Mouse (Mus musculus) urinary bladder, postnatal 36 days (tissue): ENCODE measurements at regions not wholly inside any gene's neighbourhood (a gene's known extent, or its start where the extent isn't known, plus 50 kb on each side); places are given as distances from the start of the nearest gene placed in this dataset.

Experiments
- DNase-seq, 2 experiments: peaks; one replicate each; pipeline ENCODE4 v3.0.0; 2022; ENCODE audit warnings: low spot score in 2 of 2, mixed read lengths in 1 of 2

DNA sequence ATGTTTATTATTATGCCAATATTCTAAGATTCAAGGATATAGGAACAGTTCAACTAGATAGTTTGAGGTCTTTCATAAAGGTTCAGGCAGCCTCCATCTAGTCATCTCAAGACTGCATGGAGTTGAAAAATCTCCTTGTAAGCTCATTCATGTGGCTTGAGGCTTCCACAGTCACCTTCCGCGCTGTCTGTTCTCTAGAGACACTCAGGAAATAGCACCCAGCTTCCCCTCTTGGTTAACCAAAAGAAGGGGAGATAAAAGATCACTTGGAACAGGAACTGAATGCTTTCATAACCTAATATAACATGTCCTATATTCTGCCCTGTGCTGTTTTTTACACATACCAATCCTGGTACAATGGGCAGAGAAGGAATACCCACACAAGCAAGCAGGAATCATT lies 206.3 kb upstream of the Ercc4 start:
- DNase-seq: no peak

DNA sequence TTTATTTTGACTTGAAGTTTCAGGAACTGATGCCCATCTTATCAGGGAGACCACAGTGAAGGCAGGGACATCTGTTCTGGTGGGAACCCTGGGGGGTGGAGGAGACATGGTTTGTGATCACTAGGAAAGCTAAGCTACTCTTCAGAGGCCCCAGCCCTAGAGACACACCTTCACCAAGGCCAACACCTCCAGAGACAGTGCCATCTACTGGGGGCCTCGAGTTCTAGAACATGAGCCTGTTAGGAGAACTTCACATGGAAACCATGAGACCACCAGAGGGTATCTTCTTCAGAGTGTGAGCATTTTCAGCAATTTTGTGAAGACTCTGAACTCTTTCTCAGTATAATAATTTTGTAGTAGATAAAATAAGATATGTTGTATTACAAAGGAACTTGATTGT lies 204.5 kb upstream of the Ercc4 start:
- no peak for DNase-seq

DNA sequence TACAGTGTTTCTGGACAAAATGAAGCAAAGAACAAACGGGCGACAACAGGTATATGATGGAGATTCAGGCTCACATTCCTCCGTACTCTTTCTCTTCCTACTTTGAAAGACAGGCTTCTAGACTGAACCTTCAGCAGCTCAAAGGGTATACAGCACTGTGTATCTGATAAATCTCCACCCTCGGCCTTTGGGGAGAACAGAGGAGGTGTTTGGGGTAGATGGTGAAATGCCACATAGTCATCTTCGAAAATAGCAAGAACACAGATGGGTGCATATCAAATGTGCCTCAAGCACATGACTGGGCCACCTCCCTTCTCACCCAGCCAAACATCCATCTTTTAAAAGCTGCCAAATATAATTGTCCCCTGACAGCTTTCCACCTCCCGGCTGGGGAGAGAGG lies 184.8 kb upstream of the Ercc4 start:
- no peak for DNase-seq

DNA sequence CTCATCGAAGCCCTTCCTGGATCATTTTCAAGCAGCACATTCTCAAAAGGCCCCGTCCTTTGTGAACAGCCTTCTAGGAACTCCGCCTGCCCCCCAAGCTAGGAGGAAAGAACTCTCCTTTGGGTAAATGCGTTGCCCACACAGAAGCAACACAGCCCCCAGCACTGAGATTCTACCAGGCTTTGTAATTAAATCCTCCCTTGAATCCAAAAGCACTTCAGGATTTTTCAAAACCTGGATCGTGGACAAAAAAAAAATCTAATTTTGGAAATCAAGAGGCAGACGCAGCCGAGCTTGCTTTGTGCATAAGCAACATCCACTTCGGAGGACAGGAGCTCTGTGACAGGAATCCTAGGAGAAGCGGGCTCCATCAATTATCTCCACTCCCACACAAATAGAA lies 183.6 kb upstream of the Ercc4 start:
- DNase-seq: no peak

DNA sequence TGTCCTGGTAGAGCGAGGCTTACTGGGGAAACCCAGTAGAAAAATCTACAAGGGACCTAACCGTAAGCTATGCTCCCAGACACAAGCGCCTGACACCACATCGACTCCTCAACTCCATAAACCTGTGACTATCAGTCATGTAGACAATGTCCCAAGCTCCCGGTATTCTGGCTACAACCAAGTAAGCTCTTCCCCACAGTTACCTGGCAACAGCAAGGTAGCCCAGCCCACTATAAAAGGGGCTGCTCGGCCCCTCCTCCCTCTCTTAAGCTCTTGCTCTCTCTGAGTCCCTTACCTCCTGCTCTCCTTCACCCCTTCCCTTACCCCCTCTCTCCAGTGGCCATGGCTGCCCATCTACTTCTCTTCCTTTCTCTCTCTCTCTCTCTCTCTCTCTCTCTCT lies 178.4 kb upstream of the Ercc4 start:
- no peak for DNase-seq

GRCm38 (mm10) chr16:12932959-12933358 lies 176.5 kb upstream of the Ercc4 start:
- no peak for DNase-seq

GRCm38 (mm10) chr16:12934586-12934985 lies 174.9 kb upstream of the Ercc4 start:
- no peak for DNase-seq

GRCm38 (mm10) chr16:12935266-12935665 lies 174.2 kb upstream of the Ercc4 start:
- no peak for DNase-seq

DNA sequence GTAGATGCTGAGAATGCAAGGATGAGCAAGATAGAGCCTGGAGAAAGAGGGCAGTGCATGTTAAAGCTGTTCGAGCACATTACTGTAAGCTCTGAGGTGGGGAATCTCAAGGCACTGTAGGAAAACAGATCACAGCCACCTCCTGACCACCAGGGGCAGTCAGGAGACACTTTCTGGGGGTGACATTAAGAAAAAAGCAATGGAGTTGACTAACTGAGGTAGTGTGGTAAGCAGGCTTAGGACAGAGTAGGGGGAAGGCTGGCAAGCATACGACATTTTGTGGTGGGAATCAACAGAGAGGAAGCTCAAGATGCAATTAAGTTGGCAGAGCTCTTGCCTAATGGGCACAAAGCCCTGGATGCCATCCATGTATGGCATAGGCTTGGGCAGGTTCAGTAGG lies 172.9 kb upstream of the Ercc4 start:
- no peak for DNase-seq

DNA sequence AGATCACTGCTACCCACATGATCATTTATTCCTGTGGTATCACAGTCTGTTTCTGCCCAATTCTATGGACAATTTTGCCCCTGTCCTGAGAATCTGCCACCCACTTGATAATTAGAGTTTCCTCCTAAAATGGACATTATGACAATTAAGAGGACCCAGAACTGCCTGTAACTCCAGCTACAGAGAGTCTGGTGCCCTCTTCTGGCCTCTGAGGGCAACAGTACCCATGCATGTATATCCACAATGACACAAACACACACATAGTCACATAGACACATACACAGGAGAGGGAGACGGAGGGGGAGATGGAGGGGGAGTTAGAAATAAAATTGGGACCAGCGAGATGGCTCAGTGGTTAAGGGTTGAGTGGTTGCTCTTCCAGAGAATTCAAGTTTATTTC lies 170.9 kb upstream of the Ercc4 start:
- no peak for DNase-seq

GRCm38 (mm10) chr16:12951176-12951575 lies 158.3 kb upstream of the Ercc4 start:
- no peak for DNase-seq

DNA sequence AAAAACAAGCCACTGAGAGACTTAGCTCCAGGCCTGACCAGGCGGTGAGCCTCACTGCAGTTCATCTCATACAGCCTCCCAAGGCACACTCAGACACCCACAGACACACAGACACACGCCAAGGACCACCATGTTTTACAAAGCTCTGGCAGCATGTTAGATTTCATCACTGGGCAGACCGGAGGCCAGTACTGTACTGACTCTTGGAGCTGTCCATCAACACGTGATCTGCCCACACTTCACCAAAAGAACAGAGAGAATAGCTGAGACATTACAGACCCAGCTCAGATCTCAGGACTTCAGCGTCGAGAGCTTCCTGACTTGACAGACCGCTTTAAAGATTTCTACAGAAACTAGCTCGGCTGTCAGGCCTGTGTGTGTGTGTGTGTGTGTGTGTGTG lies 155.5 kb upstream of the Ercc4 start:
- DNase-seq: no peak

DNA sequence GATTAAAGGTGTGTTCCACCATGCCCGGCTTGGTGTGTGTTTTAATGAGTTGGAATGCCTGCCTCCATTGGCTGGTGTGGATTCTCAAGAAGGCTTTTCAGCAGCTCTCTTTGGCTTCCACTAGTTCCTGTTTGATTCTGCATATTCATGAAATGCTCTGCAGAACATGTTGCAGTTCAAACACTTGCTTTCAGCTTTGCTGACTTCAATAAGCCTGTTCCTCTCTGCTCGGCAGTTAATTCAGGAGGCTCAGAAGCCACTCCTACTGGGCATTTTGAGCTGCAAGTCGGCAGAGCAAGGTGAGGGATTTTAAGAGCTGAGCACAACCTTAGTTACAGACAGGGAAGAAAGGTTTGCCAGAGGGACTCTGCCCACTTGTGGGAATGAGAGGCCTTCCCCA lies 153.1 kb upstream of the Ercc4 start:
- no peak for DNase-seq

DNA sequence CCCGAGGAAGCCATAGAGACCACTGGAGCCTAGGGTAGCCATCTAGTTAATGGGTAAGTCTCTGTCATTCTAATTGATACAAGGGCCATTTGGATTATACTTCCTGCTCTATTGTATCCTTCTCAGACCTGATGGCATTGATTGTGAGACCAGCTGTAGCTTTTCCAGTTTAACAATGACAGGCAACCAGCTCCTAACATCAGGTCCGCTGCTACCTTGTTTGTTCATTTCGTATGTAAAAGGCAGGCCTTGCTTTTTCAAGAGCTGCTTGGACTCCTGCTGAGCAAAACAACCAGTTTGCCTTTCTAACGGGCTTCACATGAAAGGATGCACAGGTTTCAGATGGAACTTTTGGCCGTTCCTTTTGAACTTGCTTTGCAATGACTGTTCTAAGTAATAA lies 148.6 kb upstream of the Ercc4 start:
- DNase-seq: no peak

DNA sequence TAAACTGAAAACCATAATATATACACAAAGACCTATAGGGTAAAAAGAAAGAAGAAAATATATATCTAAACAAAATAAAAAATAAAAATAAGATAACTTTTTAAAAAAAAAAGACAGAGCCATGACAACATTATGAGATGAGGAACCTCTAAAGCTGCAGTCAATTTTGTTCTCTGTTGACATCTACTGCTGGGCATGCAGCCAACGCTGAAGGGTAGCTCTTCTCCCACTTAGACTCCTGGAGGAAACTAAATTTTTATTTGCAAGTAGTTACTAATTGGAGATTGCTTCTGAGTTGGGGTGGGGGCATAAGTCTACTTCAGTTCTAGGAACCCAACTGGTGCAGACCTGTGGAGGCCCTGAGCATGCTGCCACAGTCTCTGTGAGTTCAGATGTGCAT lies 126.8 kb upstream of the Ercc4 start:
- DNase-seq: no peak

DNA sequence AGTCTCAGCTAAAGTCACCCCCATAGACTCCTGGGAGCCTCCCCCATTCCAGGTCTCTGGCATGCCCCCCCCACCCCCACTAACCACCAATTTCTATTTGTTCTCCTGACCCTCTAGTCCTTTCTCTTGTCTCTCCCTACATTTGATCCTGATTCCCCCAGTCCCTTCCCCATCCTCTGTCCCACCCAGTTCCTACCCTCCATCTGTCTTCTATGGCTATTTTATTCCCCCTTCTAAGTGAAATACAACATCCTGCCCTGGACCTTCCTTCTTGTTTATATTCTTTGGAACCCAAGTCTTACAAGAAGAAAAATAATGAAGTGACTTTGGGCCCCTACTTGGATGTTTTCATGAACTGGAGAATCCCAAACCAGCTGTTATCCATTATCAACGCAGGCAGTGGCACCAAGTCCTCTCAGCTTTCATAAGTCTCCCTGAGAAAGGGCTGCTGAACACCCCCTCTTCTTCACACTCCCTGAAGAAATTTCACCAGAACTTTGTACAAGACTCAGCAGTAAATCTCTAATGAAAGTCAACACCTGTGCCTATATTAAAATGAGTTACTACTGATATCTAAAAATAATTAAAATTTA lies 108.1 kb upstream of the Ercc4 start:
- no peak for DNase-seq

DNA sequence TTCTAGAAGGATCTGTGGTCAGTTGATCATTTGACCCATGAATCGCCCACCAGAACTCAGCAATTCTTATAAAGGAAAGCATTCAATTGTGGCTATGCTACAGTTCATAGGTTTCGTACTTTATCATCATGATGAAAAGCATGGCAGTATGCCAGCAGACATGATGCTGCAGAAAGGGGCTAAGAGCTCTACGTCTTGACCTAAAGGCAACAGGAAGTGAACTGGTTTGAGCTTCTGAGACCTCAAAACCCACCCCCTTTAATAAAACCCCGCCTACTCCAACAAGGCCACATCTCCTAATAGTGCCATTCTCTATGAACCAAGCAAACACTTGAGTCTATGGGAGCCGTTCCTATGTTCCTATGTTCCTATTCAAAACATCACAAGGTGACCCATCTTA lies 96.6 kb upstream of the Ercc4 start:
- no peak for DNase-seq

DNA sequence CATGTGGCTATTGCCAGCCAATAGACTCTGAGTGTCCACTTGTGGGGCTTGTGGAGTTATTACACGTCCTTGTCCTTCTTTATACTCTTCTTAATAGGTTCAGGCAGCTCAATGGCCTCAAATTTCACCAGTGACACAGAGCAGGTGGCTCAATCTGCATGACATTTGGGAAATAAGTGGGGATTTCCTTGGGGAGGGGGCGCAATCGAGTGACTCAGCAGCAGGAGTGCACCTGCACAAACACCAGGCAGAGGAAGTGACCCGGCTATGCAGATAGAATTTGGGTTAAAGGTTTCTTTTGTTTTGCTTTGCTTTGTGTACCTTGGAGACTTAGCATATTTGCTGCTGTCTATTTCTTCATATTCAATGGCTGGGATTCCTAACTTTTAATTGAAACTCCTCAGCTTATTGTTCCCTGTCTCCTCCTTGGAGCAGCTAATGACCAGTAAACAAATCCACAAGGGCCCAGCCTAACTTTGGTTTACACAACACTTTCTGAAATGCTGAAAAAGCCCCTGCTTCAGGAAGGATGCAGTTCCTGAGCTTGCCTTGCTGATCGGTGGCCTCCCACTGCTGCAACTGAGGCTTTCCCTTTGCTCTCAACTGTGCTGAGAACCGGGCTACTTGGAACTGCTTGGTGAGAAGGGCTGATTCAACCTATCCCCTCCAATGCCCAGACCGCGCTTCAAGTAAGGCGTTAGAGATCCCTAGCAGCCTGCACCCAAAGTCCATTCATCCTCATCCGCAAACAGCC lies 95.4 kb upstream of the Ercc4 start:
- no peak for DNase-seq

- DNase-seq: no peak
Measured at GRCm38 (mm10) chr16:13022875-13023274, 86.6 kb upstream of the Ercc4 start.

GRCm38 (mm10) chr16:13025393-13025792 lies 84.1 kb upstream of the Ercc4 start:
- no peak for DNase-seq

DNA sequence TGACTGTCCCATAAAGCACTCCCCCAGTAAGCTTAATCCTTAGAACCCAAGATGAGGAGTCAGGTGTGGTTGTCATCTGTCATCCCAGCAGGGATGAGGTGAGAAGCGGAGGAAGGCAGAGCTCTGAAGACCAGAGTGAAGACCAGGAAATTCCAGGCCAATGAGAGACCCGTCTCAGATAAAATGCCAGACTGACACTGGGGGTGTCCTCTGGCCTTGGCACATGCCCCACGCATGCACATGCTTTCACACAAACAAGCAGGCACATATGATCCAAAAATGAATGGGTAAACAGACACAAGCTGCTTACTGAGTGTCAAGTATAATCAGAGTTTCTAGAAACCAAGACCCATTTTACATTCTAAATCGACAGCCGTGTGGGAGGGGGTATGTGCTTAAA lies 75.3 kb upstream of the Ercc4 start:
- no peak for DNase-seq

GRCm38 (mm10) chr16:13036596-13036995 lies 72.9 kb upstream of the Ercc4 start:
- DNase-seq: no peak

DNA sequence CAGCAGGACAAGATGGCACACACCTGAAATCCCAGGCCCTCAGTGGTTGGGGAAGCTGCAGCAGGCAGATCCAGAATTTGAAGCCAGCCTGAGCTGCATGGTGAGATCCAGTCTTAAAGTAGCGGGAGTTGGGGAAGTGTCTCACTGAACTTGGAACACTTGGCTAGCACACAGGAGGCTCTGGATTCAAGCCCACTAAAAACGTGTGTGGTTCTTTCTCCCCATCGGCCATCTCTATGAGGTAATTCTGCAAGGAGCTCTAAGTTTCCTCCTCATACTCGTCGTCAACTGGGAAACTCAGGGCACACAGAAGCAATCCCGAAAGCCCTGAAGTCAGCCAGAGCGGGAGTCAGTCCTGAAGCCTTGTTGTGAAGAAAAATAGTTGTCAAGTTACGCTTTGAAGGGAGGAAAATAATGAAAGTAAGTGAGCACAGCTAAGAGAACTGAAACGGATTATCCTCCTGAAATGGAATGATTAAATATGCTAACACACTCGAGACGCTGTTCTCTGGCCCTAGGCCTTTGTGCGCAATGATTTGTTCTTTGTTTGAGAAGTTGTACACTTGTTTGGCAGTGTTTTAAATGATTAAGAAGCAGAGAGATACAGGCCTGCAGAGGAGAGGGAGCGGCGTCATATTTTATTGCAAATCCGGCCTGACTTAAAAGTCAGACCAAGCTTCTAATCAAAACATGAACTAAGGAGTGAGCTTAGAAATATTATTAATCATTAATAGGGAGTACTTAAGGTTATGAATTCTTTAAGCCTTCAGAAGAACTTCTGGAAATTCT lies 69.0 kb upstream of the Ercc4 start:
- peak; percentile 9 to 12 for DNase-seq
